Mouse (Mus musculus): ENCODE results near the gene Ube2e1. TPM values are rescaled to one million over a fixed set of nuclear protein-coding genes. Genes with fewer than 3 reads are reported as not detected.

Gene Ube2e1
- 40.8 and 43.5 TPM in 2 replicates for polyA plus RNA-seq (2015; fragmentation: Nextera tagmentation; extraction: Ambion mirVana)

GRCm38 (mm10) chr14:18331693-18332131 lies at the start of gene Ube2e1:
TSS of gene Ube2e1 (minus strand) at chr14:18331859.
- no peak for TF ChIP-seq EP300 (IDR thresholded peaks at IDR 0.05; ENCODE audit: low read depth)
- Histone ChIP-seq H3K27me3 (ENCODE audit: insufficient read depth, low read length) (no peaks in the 10 kb centered on the region), H3K4me3 (ENCODE audit: low read depth, low read length) (peak within 1 kb of the TSS; percentile 72), H3K9me3 (ENCODE audit: low read length) (no peaks in the 10 kb centered on the region), H3K36me3 (replicated peaks; ENCODE audit: insufficient read depth, low read length) (no peaks in the 10 kb centered on the region), H3K4me2 (ENCODE audit: low read depth, low read length) (peak within 1 kb of the TSS; percentile 94), H3K4me1 (ENCODE audit: insufficient read depth) (peaks cover 10% of the 10 kb centered on the region), H3K9ac (replicated peaks) (peak within 1 kb of the TSS; percentile 88), H3K27ac (ENCODE audit: low read depth) (peak within 1 kb of the TSS; percentile 88)
- ATAC-seq (peak; percentile 89), DNase-seq (peak; percentile 82)
- WGBS (ENCODE audit: insufficient replicate concordance) = 1% methylated on average over 24 of the region's 39 CpGs

- peaks cover 11% of the 10 kb centered on the region for H3K4me1 ChIP-seq (ENCODE audit: insufficient read depth)
- no peak for DNase-seq
- no peak for TF ChIP-seq CTCF (IDR thresholded peaks at IDR 0.05; ENCODE audit: low read depth)
- no peak for TF ChIP-seq EP300 (IDR thresholded peaks at IDR 0.05; ENCODE audit: low read depth)
- no peak overlapping the region for H3K4me2 ChIP-seq (ENCODE audit: low read depth, low read length)
- H3K9me3 ChIP-seq (ENCODE audit: low read length) = no peaks in the 10 kb centered on the region
- ATAC-seq = no peak
- 70% methylated on average over 5 of the region's 5 CpGs for WGBS (ENCODE audit: insufficient replicate concordance)
- H3K4me3 ChIP-seq (ENCODE audit: low read depth, low read length) = no peak overlapping the region
- H3K36me3 ChIP-seq (replicated peaks; ENCODE audit: insufficient read depth, low read length) = no peaks in the 10 kb centered on the region
- H3K27ac ChIP-seq (ENCODE audit: low read depth) = no peak overlapping the region
- no peak overlapping the region for H3K9ac ChIP-seq (replicated peaks)
- no peaks in the 10 kb centered on the region for H3K27me3 ChIP-seq (ENCODE audit: insufficient read depth, low read length)
Observed at GRCm38 (mm10) chr14:18379841-18380240, 48.2 kb upstream of the Ube2e1 start.

DNA sequence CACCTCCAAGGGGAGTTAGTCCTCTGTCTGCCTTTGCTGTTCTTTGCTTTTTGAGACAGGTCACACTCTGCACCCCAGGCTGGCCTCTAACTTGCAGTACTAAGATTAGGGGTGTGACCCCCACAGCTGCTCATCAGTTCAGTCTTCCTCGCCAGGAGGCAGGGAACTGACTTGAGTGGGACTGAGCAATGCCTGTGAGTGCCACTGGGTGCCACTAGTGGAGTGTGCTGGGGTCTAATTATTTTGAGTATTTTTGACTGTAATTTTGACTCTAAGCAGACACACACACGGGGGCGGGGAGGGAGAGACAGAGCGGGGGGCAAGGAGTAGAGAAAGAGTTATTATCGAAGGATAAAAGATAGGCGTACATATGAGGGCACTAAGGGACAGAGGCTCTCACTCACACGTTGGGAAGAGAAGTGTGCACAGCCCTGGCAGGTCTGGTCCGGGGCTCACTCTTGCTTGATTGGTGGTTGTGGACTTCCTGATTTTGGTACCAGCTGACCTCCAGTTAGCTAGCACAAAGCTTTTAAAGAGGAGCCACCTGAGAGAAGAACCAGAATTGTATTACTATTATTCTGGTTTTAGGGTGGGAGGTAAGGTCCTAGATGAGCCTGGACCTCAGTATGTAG lies 46.4 kb upstream of the Ube2e1 start:
- no peak for ATAC-seq
- no peak for TF ChIP-seq EP300 (IDR thresholded peaks at IDR 0.05; ENCODE audit: low read depth)
- peak; percentile 50 for TF ChIP-seq CTCF (IDR thresholded peaks at IDR 0.05; ENCODE audit: low read depth)
- Histone ChIP-seq H3K27ac (ENCODE audit: low read depth) (no peak overlapping the region), H3K36me3 (replicated peaks; ENCODE audit: insufficient read depth, low read length) (no peaks in the 10 kb centered on the region), H3K4me2 (ENCODE audit: low read depth, low read length) (no peak overlapping the region), H3K9ac (replicated peaks) (no peak overlapping the region), H3K4me3 (ENCODE audit: low read depth, low read length) (no peak overlapping the region), H3K4me1 (ENCODE audit: insufficient read depth) (peaks cover 13% of the 10 kb centered on the region), H3K9me3 (ENCODE audit: low read length) (no peaks in the 10 kb centered on the region), H3K27me3 (ENCODE audit: insufficient read depth, low read length) (no peaks in the 10 kb centered on the region)
- no peak for DNase-seq
- WGBS (ENCODE audit: insufficient replicate concordance) = 59% methylated on average over 8 of the region's 8 CpGs

- TF ChIP-seq CTCF (IDR thresholded peaks at IDR 0.05; ENCODE audit: low read depth) (no peak), EP300 (IDR thresholded peaks at IDR 0.05; ENCODE audit: low read depth) (0 out of 2 replicates have a peak, but pooled peaks have one; percentile 15)
- peaks cover 16% of the 10 kb centered on the region for H3K4me1 ChIP-seq (ENCODE audit: insufficient read depth)
- ATAC-seq = peak; percentile 53
- no peak overlapping the region for H3K27ac ChIP-seq (ENCODE audit: low read depth)
- H3K36me3 ChIP-seq (replicated peaks; ENCODE audit: insufficient read depth, low read length) = no peaks in the 10 kb centered on the region
- no peaks in the 10 kb centered on the region for H3K27me3 ChIP-seq (ENCODE audit: insufficient read depth, low read length)
- H3K4me2 ChIP-seq (ENCODE audit: low read depth, low read length) = no peak overlapping the region
- no peak overlapping the region for H3K9ac ChIP-seq (replicated peaks)
- DNase-seq = peak; percentile 69
- no peaks in the 10 kb centered on the region for H3K9me3 ChIP-seq (ENCODE audit: low read length)
- H3K4me3 ChIP-seq (ENCODE audit: low read depth, low read length) = no peak overlapping the region
- WGBS (ENCODE audit: insufficient replicate concordance) = 49% methylated on average over 3 of the region's 3 CpGs
Observed at GRCm38 (mm10) chr14:18376206-18376605, 44.5 kb upstream of the Ube2e1 start.

DNA sequence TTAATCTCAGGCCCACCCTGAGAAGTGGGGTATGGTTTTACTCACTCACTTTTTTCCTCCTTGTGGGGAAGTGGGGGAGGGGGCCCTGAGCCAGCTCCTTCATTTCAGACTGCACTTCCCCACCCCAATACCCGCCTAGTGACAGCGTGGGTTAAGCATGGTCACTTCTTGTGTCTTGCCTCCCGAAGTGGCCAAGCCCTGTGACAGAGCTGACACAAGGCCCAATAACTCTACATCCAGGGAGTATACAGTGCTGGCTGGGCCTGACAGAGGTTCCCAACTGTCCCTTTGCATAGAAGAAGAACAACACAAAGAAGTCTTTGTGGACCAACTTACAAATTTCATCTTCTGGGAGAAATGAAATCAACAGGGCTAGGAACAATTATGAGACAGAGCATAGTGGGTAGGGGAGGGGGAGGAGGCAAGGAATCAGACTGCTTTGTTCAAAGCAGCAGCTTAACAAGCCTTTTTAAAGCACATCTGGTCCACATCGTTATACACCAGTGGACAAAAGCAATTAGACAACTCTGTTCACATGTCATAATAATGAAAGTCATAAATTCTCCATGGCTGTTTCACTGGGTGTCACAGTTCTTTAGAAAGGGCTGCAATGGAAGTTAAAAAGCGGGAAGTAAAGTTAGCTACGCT lies 42.2 kb upstream of the Ube2e1 start:
- 56% methylated on average over 6 of the region's 6 CpGs for WGBS (ENCODE audit: insufficient replicate concordance)
- no peak for TF ChIP-seq CTCF (IDR thresholded peaks at IDR 0.05; ENCODE audit: low read depth)
- TF ChIP-seq EP300 (IDR thresholded peaks at IDR 0.05; ENCODE audit: low read depth) = no peak

GRCm38 (mm10) chr14:18372761-18373610 lies 41.3 kb upstream of the Ube2e1 start:
- Histone ChIP-seq H3K4me3 (ENCODE audit: low read depth, low read length) (no peak overlapping the region), H3K4me1 (ENCODE audit: insufficient read depth) (peaks cover 16% of the 10 kb centered on the region), H3K27ac (ENCODE audit: low read depth) (peak overlapping the region; percentile 34; the same call in 1 of the 2 replicates), H3K36me3 (replicated peaks; ENCODE audit: insufficient read depth, low read length) (no peaks in the 10 kb centered on the region), H3K9ac (replicated peaks) (no peak overlapping the region), H3K27me3 (ENCODE audit: insufficient read depth, low read length) (no peaks in the 10 kb centered on the region), H3K9me3 (ENCODE audit: low read length) (no peaks in the 10 kb centered on the region), H3K4me2 (ENCODE audit: low read depth, low read length) (no peak overlapping the region)
- 66% methylated on average over 9 of the region's 9 CpGs for WGBS (ENCODE audit: insufficient replicate concordance)
- no peak for TF ChIP-seq CTCF (IDR thresholded peaks at IDR 0.05; ENCODE audit: low read depth)
- TF ChIP-seq EP300 (IDR thresholded peaks at IDR 0.05; ENCODE audit: low read depth) = no peak
- peak; percentile 90 for ATAC-seq
- no peak for DNase-seq

More for the DNA sequence above, 42.2 kb upstream of the Ube2e1 start:
- ATAC-seq (no peak), DNase-seq (no peak)
- Histone ChIP-seq H3K9me3 (ENCODE audit: low read length) (no peaks in the 10 kb centered on the region), H3K4me1 (ENCODE audit: insufficient read depth) (peaks cover 16% of the 10 kb centered on the region), H3K4me3 (ENCODE audit: low read depth, low read length) (no peak overlapping the region), H3K4me2 (ENCODE audit: low read depth, low read length) (no peak overlapping the region), H3K9ac (replicated peaks) (no peak overlapping the region), H3K27me3 (ENCODE audit: insufficient read depth, low read length) (no peaks in the 10 kb centered on the region), H3K27ac (ENCODE audit: low read depth) (0 out of 2 replicates have a peak overlapping the region, but pooled peaks have one; percentile 34), H3K36me3 (replicated peaks; ENCODE audit: insufficient read depth, low read length) (no peaks in the 10 kb centered on the region)
